Mouse (Mus musculus): ENCODE measurements around the gene Prkcz. TPM values are rescaled to one million over a fixed set of nuclear protein-coding genes. Genes with fewer than 3 reads are reported as not detected.

The Prkcz gene
- polyA plus RNA-seq, 1 experiment, result 73.8 TPM

GRCm38 (mm10) chr4:155370737-155371715 is 9.9 kb upstream of the Prkcz start:
- WGBS, result 41% methylated on average over 15 of the region's 15 CpGs

GRCm38 (mm10) chr4:155368684-155369083 is 7.5 kb upstream of the Prkcz start:
- WGBS, result 54% methylated on average over 12 of the region's 12 CpGs
- Histone ChIP-seq H3K36me3 (ENCODE audit: control insufficient read depth, insufficient read depth, low read length) (no peaks in the 10 kb centered on the region), H3K27ac (ENCODE audit: insufficient read depth, low read depth, low read length) (no peak overlapping the region), H3K27me3 (ENCODE audit: control insufficient read depth, insufficient read depth, low read length) (no peaks in the 10 kb centered on the region), H3K4me1 (ENCODE audit: control insufficient read depth, insufficient read depth, insufficient read length, low read length) (peaks cover 36% of the 10 kb centered on the region), H3K4me3 (ENCODE audit: low read depth, low read length) (no peak overlapping the region)
- TF ChIP-seq POLR2A (IDR thresholded peaks at IDR 0.05; ENCODE audit: low read depth, low read length) (no peak), CTCF (IDR thresholded peaks at IDR 0.05; ENCODE audit: extremely low read depth, insufficient read length, insufficient replicate concordance, low read depth, low read length) (peak; percentile 83)

More at GRCm38 (mm10) chr4:155370737-155371715, 9.9 kb upstream of the Prkcz start:
- Histone ChIP-seq H3K36me3 (ENCODE audit: control insufficient read depth, insufficient read depth, low read length) (no peaks in the 10 kb centered on the region), H3K4me3 (ENCODE audit: low read depth, low read length) (no peak overlapping the region), H3K27ac (ENCODE audit: insufficient read depth, low read depth, low read length) (peak overlapping the region; percentile 89), H3K27me3 (ENCODE audit: control insufficient read depth, insufficient read depth, low read length) (no peaks in the 10 kb centered on the region), H3K4me1 (ENCODE audit: control insufficient read depth, insufficient read depth, insufficient read length, low read length) (peaks cover 40% of the 10 kb centered on the region)
- TF ChIP-seq POLR2A (IDR thresholded peaks at IDR 0.05; ENCODE audit: low read depth, low read length), result no peak
- no peak for TF ChIP-seq CTCF (IDR thresholded peaks at IDR 0.05; ENCODE audit: extremely low read depth, insufficient read length, insufficient replicate concordance, low read depth, low read length)

- 30% methylated on average over 9 of the region's 9 CpGs for WGBS
- Histone ChIP-seq H3K27me3 (ENCODE audit: control insufficient read depth, insufficient read depth, low read length) (no peaks in the 10 kb centered on the region), H3K27ac (ENCODE audit: insufficient read depth, low read depth, low read length) (peak overlapping the region; percentile 62), H3K36me3 (ENCODE audit: control insufficient read depth, insufficient read depth, low read length) (no peaks in the 10 kb centered on the region), H3K4me1 (ENCODE audit: control insufficient read depth, insufficient read depth, insufficient read length, low read length) (peaks cover 36% of the 10 kb centered on the region), H3K4me3 (ENCODE audit: low read depth, low read length) (no peak overlapping the region)
- TF ChIP-seq CTCF (IDR thresholded peaks at IDR 0.05; ENCODE audit: extremely low read depth, insufficient read length, insufficient replicate concordance, low read depth, low read length), result no peak
Observed at GRCm38 (mm10) chr4:155367739-155368138, 6.6 kb upstream of the Prkcz start.

GRCm38 (mm10) chr4:155366784-155367183 is 5.6 kb upstream of the Prkcz start:
- no peaks in the 10 kb centered on the region for H3K27me3 ChIP-seq (ENCODE audit: control insufficient read depth, insufficient read depth, low read length)
- H3K4me3 ChIP-seq (ENCODE audit: low read depth, low read length), result no peak overlapping the region
- WGBS, result 29% methylated on average over 6 of the region's 6 CpGs
- no peak for TF ChIP-seq POLR2A (IDR thresholded peaks at IDR 0.05; ENCODE audit: low read depth, low read length)
- no peak for TF ChIP-seq CTCF (IDR thresholded peaks at IDR 0.05; ENCODE audit: extremely low read depth, insufficient read length, insufficient replicate concordance, low read depth, low read length)
- peak overlapping the region; percentile 62 for H3K27ac ChIP-seq (ENCODE audit: insufficient read depth, low read depth, low read length)
- H3K4me1 ChIP-seq (ENCODE audit: control insufficient read depth, insufficient read depth, insufficient read length, low read length), result peaks cover 30% of the 10 kb centered on the region
- no peaks in the 10 kb centered on the region for H3K36me3 ChIP-seq (ENCODE audit: control insufficient read depth, insufficient read depth, low read length)

GRCm38 (mm10) chr4:155362443-155362842 is 1.3 kb upstream of the Prkcz start:
- 0 out of 2 replicates have a peak overlapping the region, but pooled peaks have one; percentile 10 for H3K4me3 ChIP-seq (ENCODE audit: low read depth, low read length)
- no peak for TF ChIP-seq POLR2A (IDR thresholded peaks at IDR 0.05; ENCODE audit: low read depth, low read length)
- TF ChIP-seq CTCF (IDR thresholded peaks at IDR 0.05; ENCODE audit: extremely low read depth, insufficient read length, insufficient replicate concordance, low read depth, low read length), result no peak

GRCm38 (mm10) chr4:155360856-155361255 is 305 bp downstream of the Prkcz start:
- Histone ChIP-seq H3K4me3 (ENCODE audit: low read depth, low read length) (peak overlapping the region; percentile 70), H3K4me1 (ENCODE audit: control insufficient read depth, insufficient read depth, insufficient read length, low read length) (peaks cover 11% of the 10 kb centered on the region), H3K27ac (ENCODE audit: insufficient read depth, low read depth, low read length) (peak overlapping the region; percentile 99), H3K36me3 (ENCODE audit: control insufficient read depth, insufficient read depth, low read length) (0 out of 2 replicates have a peak, but pooled peaks cover 2% of the 10 kb centered on the region), H3K27me3 (ENCODE audit: control insufficient read depth, insufficient read depth, low read length) (no peaks in the 10 kb centered on the region)
- TF ChIP-seq CTCF (IDR thresholded peaks at IDR 0.05; ENCODE audit: extremely low read depth, insufficient read length, insufficient replicate concordance, low read depth, low read length), result no peak
- TF ChIP-seq POLR2A (IDR thresholded peaks at IDR 0.05; ENCODE audit: low read depth, low read length), result no peak
- 1% methylated on average over 42 of the region's 42 CpGs for WGBS

More at GRCm38 (mm10) chr4:155362443-155362842, 1.3 kb upstream of the Prkcz start:
- H3K27ac ChIP-seq (ENCODE audit: insufficient read depth, low read depth, low read length), result no peak overlapping the region
- no peaks in the 10 kb centered on the region for H3K36me3 ChIP-seq (ENCODE audit: control insufficient read depth, insufficient read depth, low read length)
- 29% methylated on average over 5 of the region's 5 CpGs for WGBS
- H3K4me1 ChIP-seq (ENCODE audit: control insufficient read depth, insufficient read depth, insufficient read length, low read length), result peaks cover 22% of the 10 kb centered on the region
- no peaks in the 10 kb centered on the region for H3K27me3 ChIP-seq (ENCODE audit: control insufficient read depth, insufficient read depth, low read length)
